Mouse (Mus musculus) limb, embryonic 12.5 days (tissue): ENCODE results near the gene Ube3b. TPM values are rescaled to one million over a fixed set of nuclear protein-coding genes. Genes with fewer than 3 reads are reported as not detected.

Experiments used
- ATAC-seq: fragments of 200-750 bp; cut with Nextera tagmentation; 2 replicates; pipeline ENCODE4 v1.8.0; 2017; ENCODE audit warnings: low read depth, moderate TSS enrichment; ENCODE audit not compliant: insufficient number of reproducible peaks, insufficient read depth, low FRiP score, low TSS enrichment
- H3K27ac ChIP-seq: fragments of 300-500 bp; sonication (generic); 2 replicates; pipeline ENCODE4 v1.5.1; 2016; ENCODE audit warnings: mild to moderate bottlenecking, moderate library complexity
- H3K27me3 ChIP-seq: fragments of 300-500 bp; sonication (generic); 2 replicates; pipeline ENCODE4 v1.6.1; 2016; ENCODE audit warnings: mild to moderate bottlenecking, moderate library complexity
- H3K36me3 ChIP-seq: fragments of 300-500 bp; sonication (generic); 2 replicates; pipeline ENCODE4 v1.6.1; 2016; ENCODE audit warnings: mild to moderate bottlenecking, moderate library complexity
- H3K4me1 ChIP-seq: fragments of 300-500 bp; sonication (generic); replicated peaks from 2 replicates; pipeline ENCODE4 v1.6.1; 2016
- H3K4me2 ChIP-seq: fragments of 300-500 bp; sonication (generic); 2 replicates; pipeline ENCODE4 v1.6.1; 2016; ENCODE audit warnings: mild to moderate bottlenecking, moderate library complexity
- H3K4me3 ChIP-seq: fragments of 300-500 bp; sonication (generic); replicated peaks from 2 replicates; pipeline ENCODE4 v1.5.1; 2016; ENCODE audit warnings: mild to moderate bottlenecking
- H3K9ac ChIP-seq: fragments of 300-500 bp; sonication (generic); replicated peaks from 2 replicates; pipeline ENCODE4 v1.6.1; 2016; ENCODE audit warnings: mild to moderate bottlenecking, moderate library complexity
- H3K9me3 ChIP-seq: fragments of 300-500 bp; sonication (generic); 2 replicates; pipeline ENCODE4 v1.6.1; 2016; ENCODE audit warnings: mild to moderate bottlenecking, moderate library complexity
- WGBS: fragments of 180-500 bp; shearing (Covaris S2); methylation state at CpG from one replicate; pipeline ENCODE4 v1.1.7; 2016; 5-methylcytosine and 5-hydroxymethylcytosine counted together
- microRNA-seq: library from miRNA; unstranded; fragments of <30 nt; microRNA quantifications from one replicate; pipeline ENCODE4, GENCODE M21; 2017
- polyA plus RNA-seq: library from polyadenylated mRNA; unstranded; fragments of >200 nt; fragmentation: Nextera tagmentation; extraction: Ambion mirVana; gene quantifications from 2 replicates; pipeline ENCODE4 v1.2.1, GENCODE M21; 2016

Ube3b gene
- polyA plus RNA-seq, 1 experiment from 2014 or later, result 49.2 TPM

DNA sequence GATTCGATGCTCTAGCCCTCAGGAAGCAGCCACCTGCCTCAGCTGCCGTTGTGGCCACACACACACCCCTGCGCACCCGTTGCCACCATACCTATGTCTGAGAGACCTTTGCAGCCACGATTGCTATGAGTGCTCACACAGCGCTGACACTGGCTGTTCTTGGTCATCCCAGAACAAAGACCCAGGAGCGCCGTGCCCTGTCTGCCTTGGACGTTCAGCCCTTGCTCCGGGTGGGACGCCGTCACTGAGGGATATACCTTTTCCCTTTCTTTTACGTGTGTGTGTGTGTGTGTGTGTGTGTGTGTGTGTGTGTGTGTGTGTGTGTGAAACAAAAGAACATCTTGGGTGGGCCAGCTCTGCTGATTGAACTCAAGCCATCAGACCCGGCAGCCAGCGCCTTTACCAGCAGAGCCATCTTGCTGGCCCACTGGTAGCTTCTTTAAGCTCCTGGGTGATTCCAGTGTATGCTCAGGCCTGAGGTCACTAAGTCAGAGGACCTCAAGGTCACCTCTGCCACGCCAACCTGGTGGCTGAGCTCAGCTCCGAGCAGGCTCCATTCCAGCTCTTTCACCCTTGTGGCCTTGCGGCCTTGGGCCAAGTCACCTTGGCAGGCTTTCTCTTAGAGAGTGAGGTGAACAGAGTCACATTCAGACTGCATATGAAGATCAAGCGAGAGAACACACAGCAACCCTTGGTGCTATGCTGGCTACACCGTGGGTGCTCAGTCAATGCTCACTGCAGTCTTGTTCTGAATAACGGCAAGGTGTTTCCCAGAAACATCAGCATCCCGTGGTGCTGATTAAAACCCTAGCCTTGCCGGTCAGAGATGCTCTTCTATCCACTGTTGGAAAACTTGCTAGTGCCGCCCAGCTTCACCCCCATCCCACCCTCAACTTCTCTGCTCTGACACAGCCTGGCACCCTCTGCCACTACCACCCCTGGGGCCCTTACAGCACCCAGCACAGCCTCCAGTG, 81.9 kb downstream of the Ube3b start:
- no peaks in the 10 kb centered on the region for H3K9me3 ChIP-seq
- H3K27ac ChIP-seq, result no peak overlapping the region
- H3K36me3 ChIP-seq, result no peaks in the 10 kb centered on the region
- 81% methylated on average over 24 of the region's 24 CpGs for WGBS
- no peak overlapping the region for H3K9ac ChIP-seq
- H3K4me3 ChIP-seq, result no peak overlapping the region
- H3K27me3 ChIP-seq, result peaks cover 2% of the 10 kb centered on the region; the same call in 1 of the 2 replicates
- no peak for ATAC-seq
- no peak overlapping the region for H3K4me2 ChIP-seq
- peaks cover 24% of the 10 kb centered on the region for H3K4me1 ChIP-seq

DNA sequence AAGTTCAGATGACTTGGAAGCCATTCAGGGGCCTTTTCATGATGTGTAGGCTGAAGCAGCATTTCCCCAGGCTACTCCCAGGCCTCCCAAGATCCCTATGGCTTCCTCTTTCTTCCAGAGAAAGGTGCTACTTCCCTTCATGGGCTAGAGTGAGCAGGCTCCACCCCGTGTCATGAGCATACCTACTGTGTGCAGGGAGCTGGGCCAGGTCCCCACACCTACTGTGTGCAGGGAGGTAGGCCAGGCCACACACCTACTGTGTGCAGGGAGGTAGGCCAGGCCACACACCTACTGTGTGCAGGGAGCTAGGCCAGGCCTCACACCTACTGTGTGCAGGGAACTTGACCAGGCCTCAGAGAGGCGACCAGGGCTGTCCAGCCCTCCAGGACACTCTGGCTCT, 84.2 kb downstream of the Ube3b start:
- Histone ChIP-seq H3K9ac (no peak overlapping the region), H3K27me3 (0 out of 2 replicates have a peak, but pooled peaks cover 5% of the 10 kb centered on the region), H3K27ac (no peak overlapping the region), H3K36me3 (no peaks in the 10 kb centered on the region), H3K4me3 (no peak overlapping the region), H3K9me3 (no peaks in the 10 kb centered on the region), H3K4me2 (no peak overlapping the region), H3K4me1 (peaks cover 31% of the 10 kb centered on the region)
- 85% methylated on average over 2 of the region's 2 CpGs for WGBS
- no peak for ATAC-seq

DNA sequence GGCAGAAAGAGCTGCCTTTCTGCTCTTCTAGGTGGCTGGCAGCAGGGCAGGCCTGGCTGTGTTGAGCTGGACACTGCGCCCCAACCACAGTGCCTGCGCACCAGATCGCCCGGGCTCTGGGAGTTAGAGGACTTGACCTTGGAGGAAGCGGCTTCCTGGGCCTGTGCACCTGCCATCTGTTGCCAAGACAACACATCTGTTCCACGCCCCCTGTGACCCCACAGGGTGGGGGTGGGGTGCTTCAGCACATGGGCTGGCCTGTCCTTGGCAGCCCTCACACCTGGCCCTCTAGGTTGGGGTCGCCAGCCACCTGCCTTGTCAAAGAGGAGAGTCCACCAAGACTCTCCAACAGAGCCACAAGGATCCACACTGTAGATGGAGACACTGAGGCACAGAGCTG, 85.2 kb downstream of the Ube3b start:
- H3K4me3 ChIP-seq, result no peak overlapping the region
- H3K36me3 ChIP-seq, result no peaks in the 10 kb centered on the region
- peaks cover 31% of the 10 kb centered on the region for H3K4me1 ChIP-seq
- H3K27me3 ChIP-seq, result 0 out of 2 replicates have a peak, but pooled peaks cover 5% of the 10 kb centered on the region
- no peaks in the 10 kb centered on the region for H3K9me3 ChIP-seq
- H3K27ac ChIP-seq, result no peak overlapping the region
- 37% methylated on average over 7 of the region's 7 CpGs for WGBS
- ATAC-seq, result no peak
- H3K4me2 ChIP-seq, result no peak overlapping the region
- H3K9ac ChIP-seq, result no peak overlapping the region

DNA sequence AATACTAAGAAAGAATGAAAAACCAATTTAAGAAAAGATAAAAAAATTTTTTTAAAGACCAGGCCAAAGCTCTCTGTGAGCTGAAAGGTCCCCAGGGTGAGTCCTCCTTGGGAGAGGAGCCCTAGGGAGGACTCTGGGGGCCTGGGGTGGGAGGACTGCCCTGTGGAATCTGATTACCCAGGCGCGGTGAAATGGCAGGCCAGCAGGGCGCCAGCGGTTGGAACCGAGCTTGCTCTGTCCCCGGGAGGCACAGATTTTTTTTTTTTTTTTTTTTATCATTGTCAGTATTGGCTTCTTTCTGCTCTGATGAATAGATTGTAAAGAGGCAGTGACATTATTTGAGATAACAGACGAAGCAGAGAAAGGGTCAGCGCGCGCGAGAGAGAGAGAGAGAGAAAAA, 86.6 kb downstream of the Ube3b start:
- no peak for ATAC-seq
- H3K9me3 ChIP-seq, result peaks cover 6% of the 10 kb centered on the region; the same call in 1 of the 2 replicates
- H3K36me3 ChIP-seq, result no peaks in the 10 kb centered on the region
- 6% methylated on average over 11 of the region's 11 CpGs for WGBS
- H3K4me2 ChIP-seq, result peak overlapping the region; percentile 60
- peaks cover 26% of the 10 kb centered on the region for H3K4me1 ChIP-seq
- 0 out of 2 replicates have a peak, but pooled peaks cover 5% of the 10 kb centered on the region for H3K27me3 ChIP-seq
- peak overlapping the region; percentile 32 for H3K4me3 ChIP-seq
- H3K9ac ChIP-seq, result peak overlapping the region; percentile 58
- 0 out of 2 replicates have a peak overlapping the region, but pooled peaks have one; percentile 66 for H3K27ac ChIP-seq

DNA sequence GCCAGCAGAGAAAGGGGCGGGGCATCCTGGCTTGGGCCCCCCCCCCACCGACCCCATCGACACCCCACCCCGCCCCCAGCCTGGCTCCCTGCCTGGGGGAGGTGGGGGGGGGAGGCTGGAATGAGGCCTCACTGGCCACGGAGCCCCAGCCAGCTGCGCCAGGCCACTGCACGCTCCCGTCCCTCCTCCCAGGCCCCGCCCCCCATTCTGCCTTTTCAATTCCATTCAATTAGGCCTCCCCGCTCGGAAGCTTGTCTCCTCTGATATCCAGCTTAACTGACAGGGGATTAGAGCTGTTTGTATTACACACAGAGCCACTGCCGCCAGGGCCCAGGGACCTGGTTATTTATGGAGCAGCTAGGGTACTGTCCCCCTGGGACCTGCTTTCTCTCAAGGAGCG, 87.0 kb downstream of the Ube3b start:
- peak overlapping the region; percentile 60 for H3K4me2 ChIP-seq
- H3K27ac ChIP-seq, result peak overlapping the region; percentile 66
- ATAC-seq, result no peak
- peak overlapping the region; percentile 32 for H3K4me3 ChIP-seq
- H3K9me3 ChIP-seq, result peaks cover 8% of the 10 kb centered on the region; the same call in 1 of the 2 replicates
- no peaks in the 10 kb centered on the region for H3K36me3 ChIP-seq
- 0 out of 2 replicates have a peak, but pooled peaks cover 5% of the 10 kb centered on the region for H3K27me3 ChIP-seq
- WGBS, result under 1% methylated on average over 8 of the region's 13 CpGs
- peak overlapping the region; percentile 58 for H3K9ac ChIP-seq
- peaks cover 26% of the 10 kb centered on the region for H3K4me1 ChIP-seq

DNA sequence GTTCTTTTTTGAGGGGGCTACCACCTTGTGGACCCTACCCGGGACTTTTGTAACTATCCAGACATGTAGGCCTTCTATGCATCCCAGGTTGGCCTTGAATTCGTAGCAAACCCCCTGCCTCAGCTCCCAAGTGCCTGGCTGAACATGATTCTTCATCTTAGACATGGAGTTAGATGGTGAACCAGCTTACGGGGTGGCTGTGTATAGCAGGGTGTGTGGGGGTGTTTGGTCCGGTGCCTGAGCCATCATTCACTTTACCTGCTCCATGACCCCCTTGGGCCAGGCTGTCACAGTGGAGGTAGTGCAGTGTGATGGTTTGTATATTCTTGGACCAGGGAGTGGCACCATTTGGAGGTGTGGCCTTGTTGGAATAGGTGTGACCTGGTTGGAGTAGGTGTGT, 87.6 kb downstream of the Ube3b start:
- no peak overlapping the region for H3K9ac ChIP-seq
- H3K27ac ChIP-seq, result peak overlapping the region; percentile 66
- peaks cover 26% of the 10 kb centered on the region for H3K4me1 ChIP-seq
- no peak overlapping the region for H3K4me3 ChIP-seq
- no peaks in the 10 kb centered on the region for H3K36me3 ChIP-seq
- ATAC-seq, result no peak
- peak overlapping the region; percentile 60; the same call in 1 of the 2 replicates for H3K4me2 ChIP-seq
- 0 out of 2 replicates have a peak, but pooled peaks cover 9% of the 10 kb centered on the region for H3K27me3 ChIP-seq
- peaks cover 8% of the 10 kb centered on the region; the same call in 1 of the 2 replicates for H3K9me3 ChIP-seq
- WGBS, result 66% methylated on average over 4 of the region's 4 CpGs

DNA sequence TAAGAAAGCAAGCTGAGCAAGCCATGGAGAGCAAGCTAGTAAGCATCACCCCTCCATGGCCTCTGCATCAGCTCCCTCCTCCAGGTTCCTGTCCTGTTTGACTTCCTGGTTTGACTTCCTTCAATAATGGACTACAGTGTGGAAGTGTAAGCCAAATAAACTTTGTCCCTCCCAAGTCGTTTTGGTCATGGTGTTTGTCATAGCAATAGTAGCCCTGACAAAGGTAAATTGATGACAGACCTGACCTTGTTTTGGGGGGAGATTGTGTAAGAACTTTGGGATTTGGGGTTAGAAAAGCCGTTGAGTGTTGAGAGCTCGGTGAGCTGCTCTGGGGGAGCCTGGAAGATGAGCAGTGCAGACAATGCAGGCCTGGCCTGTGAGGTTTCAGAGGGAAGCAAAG, 90.0 kb downstream of the Ube3b start:
- ATAC-seq, result no peak
- WGBS, result 73% methylated on average over 3 of the region's 3 CpGs
- Histone ChIP-seq H3K27ac (no peak overlapping the region), H3K4me3 (no peak overlapping the region), H3K27me3 (peaks cover 26% of the 10 kb centered on the region), H3K4me1 (peaks cover 36% of the 10 kb centered on the region), H3K4me2 (no peak overlapping the region), H3K9ac (no peak overlapping the region), H3K9me3 (peaks cover 8% of the 10 kb centered on the region; the same call in 1 of the 2 replicates), H3K36me3 (no peaks in the 10 kb centered on the region)

Small RNAs within 50 kb of the gene (microRNA-seq; reads per million reads assigned to microRNA genes)
- not detected for gene Mir7027

Other genes starting within 250 kb of the Ube3b start
- gene Acacb, start 234.1 kb upstream of the Ube3b start, polyA plus RNA-seq, result 4.7 TPM in 2 replicates
- gene Foxn4, start 106.8 kb upstream of the Ube3b start, polyA plus RNA-seq, result not detected in 2 replicates
- gene Myo1h, start 91.4 kb upstream of the Ube3b start, polyA plus RNA-seq, result 0.93 and 0.99 TPM in 2 replicates
- gene Kctd10, start 99 bp upstream of the Ube3b start, polyA plus RNA-seq, result 84.0 and 86.7 TPM in 2 replicates
- gene Mmab, start 63.5 kb downstream of the Ube3b start, polyA plus RNA-seq, result 36.0 and 39.9 TPM in 2 replicates
- 37.5 and 40.1 TPM in 2 replicates for gene Mvk, start 63.7 kb downstream of the Ube3b start, polyA plus RNA-seq
- 1.7 and 2.1 TPM in 2 replicates for gene Fam222a, start 187.4 kb downstream of the Ube3b start, polyA plus RNA-seq